Mouse (Mus musculus): Measurements from ENCODE around the gene Cyp39a1. TPM values are rescaled to one million over a fixed set of nuclear protein-coding genes. Genes with fewer than 3 reads are reported as not detected.

Gene Cyp39a1
- total and polyA plus RNA-seq, 2 experiments from 2014 or later, result 1.7 to 8.9 TPM

- H3K36me3 ChIP-seq (ENCODE audit: insufficient read depth), result peaks cover 62% of the 10 kb centered on the region
- no peaks in the 10 kb centered on the region for H3K9me3 ChIP-seq (ENCODE audit: low read length)
- DNase-seq, result peak; percentile 41
- WGBS, result 64% methylated on average over 10 of the region's 10 CpGs
- H3K4me2 ChIP-seq (ENCODE audit: low read depth), result no peak overlapping the region
- no peak overlapping the region for H3K27ac ChIP-seq (ENCODE audit: low read depth, low read length)
- TF ChIP-seq CTCF (IDR thresholded peaks at IDR 0.05; ENCODE audit: low read depth), result peak; percentile 62
- no peak overlapping the region for H3K4me3 ChIP-seq (ENCODE audit: low read depth, low read length)
- no peak for ATAC-seq
- H3K27me3 ChIP-seq (ENCODE audit: insufficient read depth, low read length), result no peaks in the 10 kb centered on the region
- H3K9ac ChIP-seq, result no peak overlapping the region
- no peaks in the 10 kb centered on the region for H3K4me1 ChIP-seq (ENCODE audit: insufficient read depth)
Measured at GRCm38 (mm10) chr17:43649641-43650436, 17.4 kb upstream of the Cyp39a1 start.

GRCm38 (mm10) chr17:43651314-43652046, 15.7 kb upstream of the Cyp39a1 start:
- Histone ChIP-seq H3K9me3 (ENCODE audit: low read length) (no peaks in the 10 kb centered on the region), H3K9ac (no peak overlapping the region), H3K4me3 (ENCODE audit: low read depth, low read length) (no peak overlapping the region), H3K4me2 (ENCODE audit: low read depth) (no peak overlapping the region), H3K27ac (ENCODE audit: low read depth, low read length) (no peak overlapping the region), H3K36me3 (ENCODE audit: insufficient read depth) (peaks cover 50% of the 10 kb centered on the region), H3K4me1 (ENCODE audit: insufficient read depth) (no peaks in the 10 kb centered on the region), H3K27me3 (ENCODE audit: insufficient read depth, low read length) (no peaks in the 10 kb centered on the region)
- WGBS, result 74% methylated on average over 14 of the region's 14 CpGs
- DNase-seq, result no peak
- ATAC-seq, result no peak
- TF ChIP-seq CTCF (IDR thresholded peaks at IDR 0.05; ENCODE audit: low read depth), result peak; percentile 17; the same call in 1 of the 2 replicates

GRCm38 (mm10) chr17:43666576-43667289, 492 bp upstream of the Cyp39a1 start, which contains the start of gene Slc25a27:
Gene Slc25a27 (minus strand): TSS chr17:43667214.
- Histone ChIP-seq H3K4me3 (ENCODE audit: low read depth, low read length) (peak within 1 kb of the TSS; percentile 94), H3K27ac (ENCODE audit: low read depth, low read length) (peak within 1 kb of the TSS; percentile 64), H3K9ac (peak within 1 kb of the TSS; percentile 92), H3K4me2 (ENCODE audit: low read depth) (peak within 1 kb of the TSS; percentile 71), H3K4me1 (ENCODE audit: insufficient read depth) (peaks cover 14% of the 10 kb centered on the region), H3K36me3 (ENCODE audit: insufficient read depth) (0 out of 2 replicates have a peak, but pooled peaks cover 8% of the 10 kb centered on the region), H3K9me3 (ENCODE audit: low read length) (no peaks in the 10 kb centered on the region), H3K27me3 (ENCODE audit: insufficient read depth, low read length) (no peaks in the 10 kb centered on the region)
- under 1% methylated on average over 41 of the region's 41 CpGs for WGBS
- ATAC-seq, result peak; percentile 98
- peak; percentile 14; the same call in 1 of the 2 replicates for TF ChIP-seq CTCF (IDR thresholded peaks at IDR 0.05; ENCODE audit: low read depth)
- peak; percentile 91 for DNase-seq

- H3K4me1 ChIP-seq (ENCODE audit: insufficient read depth), result peaks cover 14% of the 10 kb centered on the region
- no peak overlapping the region for H3K9ac ChIP-seq
- H3K9me3 ChIP-seq (ENCODE audit: low read length), result no peaks in the 10 kb centered on the region
- ATAC-seq (no peak), DNase-seq (no peak)
- TF ChIP-seq CTCF (IDR thresholded peaks at IDR 0.05; ENCODE audit: low read depth), result no peak
- H3K27ac ChIP-seq (ENCODE audit: low read depth, low read length), result no peak overlapping the region
- H3K36me3 ChIP-seq (ENCODE audit: insufficient read depth), result no peaks in the 10 kb centered on the region
- no peak overlapping the region for H3K4me3 ChIP-seq (ENCODE audit: low read depth, low read length)
- 56% methylated on average over 6 of the region's 6 CpGs for WGBS
- no peak overlapping the region for H3K4me2 ChIP-seq (ENCODE audit: low read depth)
- no peaks in the 10 kb centered on the region for H3K27me3 ChIP-seq (ENCODE audit: insufficient read depth, low read length)
Measured at GRCm38 (mm10) chr17:43669145-43669695, 2.0 kb downstream of the Cyp39a1 start.

- Histone ChIP-seq H3K4me3 (ENCODE audit: low read depth, low read length) (no peak overlapping the region), H3K9ac (no peak overlapping the region), H3K36me3 (ENCODE audit: insufficient read depth) (no peaks in the 10 kb centered on the region), H3K27me3 (ENCODE audit: insufficient read depth, low read length) (no peaks in the 10 kb centered on the region), H3K4me1 (ENCODE audit: insufficient read depth) (no peaks in the 10 kb centered on the region), H3K27ac (ENCODE audit: low read depth, low read length) (no peak overlapping the region), H3K4me2 (ENCODE audit: low read depth) (no peak overlapping the region), H3K9me3 (ENCODE audit: low read length) (no peaks in the 10 kb centered on the region)
- TF ChIP-seq CTCF (IDR thresholded peaks at IDR 0.05; ENCODE audit: low read depth), result no peak
- WGBS, result 94% methylated on average over 4 of the region's 4 CpGs
- no peak for DNase-seq
- ATAC-seq, result no peak
Measured at GRCm38 (mm10) chr17:43671907-43672306, 4.7 kb downstream of the Cyp39a1 start.

GRCm38 (mm10) chr17:43675228-43675627, 8.0 kb downstream of the Cyp39a1 start:
- H3K4me3 ChIP-seq (ENCODE audit: low read depth, low read length), result no peak overlapping the region

More at GRCm38 (mm10) chr17:43675228-43675627, 8.0 kb downstream of the Cyp39a1 start:
- no peak overlapping the region for H3K27ac ChIP-seq (ENCODE audit: low read depth, low read length)
- WGBS, result 50% methylated on average over 1 of the region's 1 CpGs
- H3K36me3 ChIP-seq (ENCODE audit: insufficient read depth), result no peaks in the 10 kb centered on the region
- DNase-seq, result no peak
- no peak for ATAC-seq
- H3K9me3 ChIP-seq (ENCODE audit: low read length), result no peaks in the 10 kb centered on the region
- H3K27me3 ChIP-seq (ENCODE audit: insufficient read depth, low read length), result no peaks in the 10 kb centered on the region
- no peak overlapping the region for H3K9ac ChIP-seq
- H3K4me2 ChIP-seq (ENCODE audit: low read depth), result no peak overlapping the region
- H3K4me1 ChIP-seq (ENCODE audit: insufficient read depth), result no peaks in the 10 kb centered on the region
- no peak for TF ChIP-seq CTCF (IDR thresholded peaks at IDR 0.05; ENCODE audit: low read depth)

All from forebrain, postnatal 0 days (tissue).